19 mouse cellular contexts compared by ENCODE assay signal in the genomic region with DNA sequence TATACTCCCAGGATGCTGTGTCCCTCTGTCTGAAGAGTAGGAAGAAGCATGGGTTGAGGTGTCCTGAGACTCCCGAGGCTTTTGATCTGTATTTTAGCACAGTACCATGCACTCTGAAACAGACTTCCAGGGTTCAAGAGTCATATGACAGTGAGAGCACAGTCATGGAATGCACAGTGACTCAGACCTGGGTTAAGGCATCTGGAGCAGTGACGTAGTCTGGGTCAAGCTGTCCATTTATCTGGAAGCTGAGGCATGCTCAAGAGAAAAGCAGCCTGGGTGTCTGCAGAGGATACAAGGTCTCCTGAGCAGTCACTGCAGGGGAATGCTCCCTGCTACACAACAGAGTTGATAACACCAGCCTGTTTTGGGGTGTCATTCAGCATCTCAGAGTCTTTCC. TPM values are rescaled to one million over a fixed set of nuclear protein-coding genes. Genes with fewer than 3 reads are reported as not detected.
DNase-seq lines count a peak whose midpoint lies in the region; ATAC-seq and TF ChIP-seq lines count a peak whose summit lies in the region.
"Had no signal": no experiment of that assay in that cellular context is flagged by ENCODE, and none has a peak within 500 bp of the region (broad histone marks: within the 10 kb centered on the region; RNA-seq: fewer than 3 reads in every experiment).

No protein-coding gene starts in this region.

- no peak for DNase-seq in heart, postnatal 25 days (ENCODE audit: low spot score)
- DNase-seq in Patski (ENCODE audit: low read depth, low spot score), result no peak
- no peak for DNase-seq in embryo, embryonic 10 days (ENCODE audit: low spot score)
- DNase-seq: cerebellum, postnatal 25 days; gastrocnemius, postnatal 36 days; kidney, adult 18-20 months; right cerebral cortex, postnatal 14 days; thymus, postnatal 4 days had no signal

- no peaks in the 10 kb centered on the region for H3K27me3 ChIP-seq in heart, embryonic 12.5 days (replicated peaks)
- H3K27me3 ChIP-seq in C2C12 (ENCODE audit: control insufficient read depth, insufficient read depth, insufficient read length) (no peaks in the 10 kb centered on the region), Patski (no peaks in the 10 kb centered on the region)
- no peaks in the 10 kb centered on the region for H3K27me3 ChIP-seq in intestine, postnatal 0 days (replicated peaks; ENCODE audit: control insufficient read depth, insufficient read depth, low read length)
- H3K27me3 ChIP-seq in kidney, embryonic 16.5 days (ENCODE audit: insufficient read depth, low read length), result no peaks in the 10 kb centered on the region
- H3K27me3 ChIP-seq: forebrain, embryonic 12.5 days; limb, embryonic 13.5 days; midbrain, embryonic 13.5 days had no signal

- H3K27ac ChIP-seq in heart, embryonic 12.5 days (ENCODE audit: poor library complexity, severe bottlenecking), result 0 out of 2 replicates have a peak overlapping the region, but pooled peaks have one; percentile 6
- H3K27ac ChIP-seq in intestine, postnatal 0 days (ENCODE audit: low read depth, low read length), result no peak overlapping the region
- H3K27ac ChIP-seq in kidney, embryonic 16.5 days (ENCODE audit: low read length), result no peak overlapping the region
- H3K27ac ChIP-seq: forebrain, embryonic 12.5 days; hindbrain, embryonic 14.5 days; left cerebral cortex, adult 2 months; limb, embryonic 13.5 days; midbrain, embryonic 13.5 days had no signal

- ATAC-seq in heart, embryonic 12.5 days (ENCODE audit: insufficient number of reproducible peaks, low FRiP score), result 0 out of 2 replicates have a peak, but pooled peaks have one; percentile 33
- ATAC-seq in Patski, result peak; percentile 80
- ATAC-seq in intestine, postnatal 0 days, result peak; percentile 81
- ATAC-seq in kidney, embryonic 16.5 days (ENCODE audit: low FRiP score, low TSS enrichment), result no peak
- ATAC-seq: midbrain, embryonic 13.5 days had no signal

- intact Hi-C loops in heart, postnatal 25 days (cut with DNase I), result no loop called here

- no peaks in the 10 kb centered on the region for H3K79me3 ChIP-seq in C2C12 (ENCODE audit: low read depth)

- peaks cover 20% of the 10 kb centered on the region for H3K4me1 ChIP-seq in heart, embryonic 12.5 days (replicated peaks)
- no peaks in the 10 kb centered on the region for H3K4me1 ChIP-seq in intestine, postnatal 0 days (replicated peaks; ENCODE audit: control insufficient read depth, insufficient read depth, low read length)
- no peaks in the 10 kb centered on the region for H3K4me1 ChIP-seq in kidney, embryonic 16.5 days (ENCODE audit: insufficient read depth, low read length)
- H3K4me1 ChIP-seq: forebrain, embryonic 12.5 days; limb, embryonic 13.5 days; midbrain, embryonic 13.5 days had no signal

- in situ Hi-C loops in Patski (cut with MboI; ENCODE audit: low pct_unique_long_range_greater_than_20kb), result no loop called here

- CTCF ChIA-PET in Patski (lab: Charles Lee), result no interaction called here

- H3K79me2 ChIP-seq in C2C12 (ENCODE audit: control insufficient read depth, insufficient read depth), result no peaks in the 10 kb centered on the region

- POLR2A ChIA-PET in Patski (lab: Charles Lee), result no interaction called here

- H3K36me3 ChIP-seq in heart, embryonic 12.5 days, result no peaks in the 10 kb centered on the region
- H3K36me3 ChIP-seq in C2C12 (ENCODE audit: control insufficient read depth, insufficient read depth), result no peaks in the 10 kb centered on the region
- H3K36me3 ChIP-seq in intestine, postnatal 0 days (ENCODE audit: control insufficient read depth, insufficient read depth), result no peaks in the 10 kb centered on the region
- no peaks in the 10 kb centered on the region for H3K36me3 ChIP-seq in kidney, embryonic 16.5 days (ENCODE audit: insufficient read depth, low read length)
- H3K36me3 ChIP-seq: forebrain, embryonic 12.5 days; limb, embryonic 13.5 days; midbrain, embryonic 13.5 days had no signal

- H3K4me2 ChIP-seq in heart, embryonic 12.5 days, result no peak overlapping the region
- H3K4me2 ChIP-seq in intestine, postnatal 0 days (replicated peaks; ENCODE audit: low read depth), result no peak overlapping the region
- no peak overlapping the region for H3K4me2 ChIP-seq in kidney, embryonic 16.5 days (replicated peaks; ENCODE audit: low read depth, low read length)
- H3K4me2 ChIP-seq: forebrain, embryonic 12.5 days; hindbrain, embryonic 14.5 days; limb, embryonic 13.5 days; midbrain, embryonic 13.5 days had no signal

- H3K9ac ChIP-seq in heart, embryonic 12.5 days, result no peak overlapping the region
- H3K9ac ChIP-seq in intestine, postnatal 0 days (ENCODE audit: low read depth, low read length), result no peak overlapping the region
- no peak overlapping the region for H3K9ac ChIP-seq in kidney, embryonic 16.5 days (replicated peaks; ENCODE audit: low read length)
- H3K9ac ChIP-seq: forebrain, embryonic 12.5 days; hindbrain, embryonic 14.5 days; limb, embryonic 13.5 days; midbrain, embryonic 13.5 days had no signal

- H3K9me3 ChIP-seq in heart, embryonic 12.5 days (replicated peaks), result no peaks in the 10 kb centered on the region
- H3K9me3 ChIP-seq in intestine, postnatal 0 days (ENCODE audit: control insufficient read depth), result no peaks in the 10 kb centered on the region
- H3K9me3 ChIP-seq in kidney, embryonic 16.5 days (ENCODE audit: low read length), result no peaks in the 10 kb centered on the region
- H3K9me3 ChIP-seq: forebrain, embryonic 12.5 days; limb, embryonic 13.5 days; midbrain, embryonic 13.5 days had no signal

- H3ac ChIP-seq in C2C12 (ENCODE audit: control insufficient read depth, insufficient read length, low read depth), result no peak overlapping the region

- TF ChIP-seq CTCF in C2C12 (IDR thresholded peaks at IDR 0.05; ENCODE audit: control insufficient read depth, insufficient read depth, insufficient read length) (no peak), Patski (IDR thresholded peaks at IDR 0.05) (no peak)
- TF ChIP-seq CTCF in intestine, postnatal 0 days (IDR thresholded peaks at IDR 0.05; ENCODE audit: low read depth), result no peak

- no peak overlapping the region for H3K4me3 ChIP-seq in heart, embryonic 12.5 days
- no peak overlapping the region for H3K4me3 ChIP-seq in C2C12 (ENCODE audit: insufficient read depth, poor library complexity, severe bottlenecking)
- no peak overlapping the region for H3K4me3 ChIP-seq in intestine, postnatal 0 days (ENCODE audit: low read depth, low read length)
- no peak overlapping the region for H3K4me3 ChIP-seq in kidney, embryonic 16.5 days (ENCODE audit: low read length)
- H3K4me3 ChIP-seq: forebrain, embryonic 12.5 days; left cerebral cortex, adult 2 months; limb, embryonic 13.5 days; midbrain, embryonic 13.5 days had no signal

- 13% methylated on average over 2 of the region's 2 CpGs for whole genome bisulfite sequencing in heart, embryonic 12.5 days
- WGBS in intestine, postnatal 0 days, result 29% methylated on average over 2 of the region's 2 CpGs
- WGBS in kidney, embryonic 16.5 days, result 68% methylated on average over 2 of the region's 2 CpGs

TF ChIP-seq in C2C12, 6 proteins besides CTCF, POLR2A, EP300 and RAD21:
- TF ChIP-seq USF1 (IDR thresholded peaks at IDR 0.05; ENCODE audit: low read depth) (peak; percentile 56), MYOG (IDR thresholded peaks at IDR 0.05; ENCODE audit: control insufficient read depth, extremely low read depth, insufficient read length) (no peak)

RNA-seq across cellular contexts. Expression of gene Serpinb9b, which starts 1.3 kb away (rescaled TPM):
- 1.4 and 2.0 TPM in 2 replicates for polyA plus RNA-seq in heart, embryonic 12.5 days (2016; fragmentation: Nextera tagmentation; extraction: Ambion mirVana)
- under 1 TPM in 1 of 2 experiments, not detected in 1; 0.20 TPM for total RNA-seq in heart, postnatal 25 days (2021)
- polyA plus RNA-seq in C2C12 (2012; fragmentation: generic; extraction: Trizol) (1.1 TPM), Patski (2021) (8.2 TPM)
- polyA plus RNA-seq in intestine, postnatal 0 days (2015; fragmentation: Nextera tagmentation; extraction: Ambion mirVana), result 1.5 and 1.9 TPM in 2 replicates
- polyA plus RNA-seq in kidney, embryonic 16.5 days (2015; fragmentation: Nextera tagmentation; extraction: Ambion mirVana), result 0.09 TPM in 1 of 2 replicates, not detected in the other
- total RNA-seq: gastrocnemius, postnatal 36 days had no signal
- polyA plus RNA-seq: limb, embryonic 13.5 days had no signal

RNA-seq across cellular contexts. Expression of gene Serpinb9, which starts 25.5 kb away (rescaled TPM):
- polyA plus RNA-seq in heart, embryonic 12.5 days (2016; fragmentation: Nextera tagmentation; extraction: Ambion mirVana), result 6.1 and 6.8 TPM in 2 replicates
- 1 to 10 TPM; 9.0 to 9.8 TPM for total RNA-seq in heart, postnatal 25 days (2021)
- polyA plus RNA-seq in C2C12 (2012; fragmentation: generic; extraction: Trizol), result 4.0 TPM
- 69.0 TPM for polyA plus RNA-seq in Patski (2021)
- 9.5 and 10.0 TPM in 2 replicates for polyA plus RNA-seq in intestine, postnatal 0 days (2015; fragmentation: Nextera tagmentation; extraction: Ambion mirVana)
- 11.4 TPM in 2 replicates for polyA plus RNA-seq in kidney, embryonic 16.5 days (2015; fragmentation: Nextera tagmentation; extraction: Ambion mirVana)

RNA-seq across cellular contexts. Expression of gene Serpinb1b, which starts 49.8 kb away (rescaled TPM):
- polyA plus RNA-seq in heart, embryonic 12.5 days (2016; fragmentation: Nextera tagmentation; extraction: Ambion mirVana), result not detected in 2 replicates
- total RNA-seq in heart, postnatal 25 days (2021), result not detected
- polyA plus RNA-seq in C2C12 (2012; fragmentation: generic; extraction: Trizol), result 0.11 TPM
- polyA plus RNA-seq in Patski (2021), result 5.1 TPM
- 0.17 and 0.20 TPM in 2 replicates for polyA plus RNA-seq in intestine, postnatal 0 days (2015; fragmentation: Nextera tagmentation; extraction: Ambion mirVana)
- not detected in 2 replicates for polyA plus RNA-seq in kidney, embryonic 16.5 days (2015; fragmentation: Nextera tagmentation; extraction: Ambion mirVana)
- total RNA-seq: gastrocnemius, postnatal 36 days had no signal
- polyA plus RNA-seq: liver, embryonic 16.5 days; testis, adult 2 months had no signal
